Mouse (Mus musculus) heart, adult 2 months (tissue): Measurements from ENCODE around the gene Lce3e. TPM values are rescaled to one million over a fixed set of nuclear protein-coding genes. Genes with fewer than 3 reads are reported as not detected.

Experiments used
- DNase-seq, 2 experiments: peaks; one replicate each; pipeline ENCODE4 v3.0.0; 2021
- H3K27ac ChIP-seq: fragments of 200-600 bp; 2 replicates; pipeline ENCODE4 v1.8.1; 2022
- H3K27me3 ChIP-seq: fragments of 200-500 bp; 2 replicates; pipeline ENCODE4 v1.6.1; 2012; ENCODE audit warnings: mild to moderate bottlenecking, low read length, inconsistent platforms, mixed read lengths; ENCODE audit not compliant: control insufficient read depth, insufficient read depth
- H3K36me3 ChIP-seq: fragments of 200-500 bp; 2 replicates; pipeline ENCODE4 v1.6.1; 2012; ENCODE audit warnings: low read length, inconsistent platforms; ENCODE audit not compliant: control insufficient read depth, insufficient read depth
- H3K4me1 ChIP-seq: fragments of 200-500 bp; 2 replicates; pipeline ENCODE4 v1.6.1; 2011; ENCODE audit warnings: low read length; ENCODE audit not compliant: control insufficient read depth, insufficient read depth
- H3K4me3 ChIP-seq: fragments of 200-600 bp; 2 replicates; pipeline ENCODE4 v1.8.1; 2022
- H3K79me2 ChIP-seq: fragments of 200-500 bp; replicated peaks from 2 replicates; pipeline ENCODE4 v1.6.1; 2012; ENCODE audit warnings: mild to moderate bottlenecking, inconsistent platforms, low read length, moderate library complexity, mixed read lengths; ENCODE audit not compliant: control insufficient read depth, insufficient read depth
- H3K9ac ChIP-seq: fragments of 200-500 bp; 2 replicates; pipeline ENCODE4 v1.6.1; 2012; ENCODE audit warnings: low read depth, mild to moderate bottlenecking, control low read depth, inconsistent platforms, low read length, mixed read lengths
- CTCF ChIP-seq: fragments of 200-600 bp; IDR thresholded peaks from 2 replicates; pipeline ENCODE4 v1.8.1; 2022; ENCODE audit warnings: antibody characterized with exemption, mild to moderate bottlenecking, moderate library complexity
- EP300 ChIP-seq: fragments of 200-500 bp; IDR thresholded peaks from 2 replicates; pipeline ENCODE4 v1.6.1; 2011; ENCODE audit warnings: low read depth, low read length, control low read depth; ENCODE audit not compliant: insufficient read depth
- POLR2A ChIP-seq: fragments of 200-500 bp; IDR thresholded peaks from 2 replicates; pipeline ENCODE4 v1.6.1; 2011; ENCODE audit warnings: mild to moderate bottlenecking, low read depth, low read length, control low read depth; ENCODE audit not compliant: insufficient read depth
- whole genome bisulfite sequencing: fragments of 180-500 bp; shearing (Covaris S2); methylation state at CpG from one replicate; pipeline ENCODE4 v1.1.7; 2018; 5-methylcytosine and 5-hydroxymethylcytosine counted together
- intact Hi-C: fragments of 180-260 bp; cut with DNase I; formaldehyde crosslinking; loops from one replicate; pipeline ENCODE4 v1.15.1; 2025
- polyA plus RNA-seq: library from polyadenylated mRNA; depleted of rRNA; stranded (reverse); fragments of >200 nt; gene quantifications from 2 replicates; pipeline ENCODE4 v1.2.3, GENCODE M21; 2012
- total RNA-seq, 2 experiments: library from RNA; stranded (reverse); gene quantifications; 2 replicates each; pipeline ENCODE4 v1.2.3; 2021

The Lce3e gene
- total and polyA plus RNA-seq, 3 experiments = not detected

- no peak for DNase-seq
- 59% methylated on average over 2 of the region's 2 CpGs for WGBS
- Histone ChIP-seq H3K36me3 (no peaks in the 10 kb centered on the region), H3K79me2 (no peaks in the 10 kb centered on the region), H3K27ac (no peak overlapping the region), H3K9ac (no peak overlapping the region), H3K4me3 (no peak overlapping the region), H3K4me1 (no peaks in the 10 kb centered on the region), H3K27me3 (no peaks in the 10 kb centered on the region)
- no peak for TF ChIP-seq EP300
- TF ChIP-seq POLR2A = no peak
- TF ChIP-seq CTCF = no peak
- intact Hi-C loops = no loop called here
Measured at GRCm38 (mm10) chr3:92978484-92978883, 11.6 kb downstream of the Lce3e start.

GRCm38 (mm10) chr3:92991926-92992325 is 25.1 kb downstream of the Lce3e start, which contains the start of gene Lce3f:
Gene Lce3f, plus strand, starts transcription at chr3:92992226.
- no peak within 1 kb of the TSS for H3K4me3 ChIP-seq
- DNase-seq = no peak
- intact Hi-C loops = no loop called here
- H3K79me2 ChIP-seq = no peaks in the 10 kb centered on the region
- H3K9ac ChIP-seq = no peak within 1 kb of the TSS
- no peak for TF ChIP-seq EP300
- no peak for TF ChIP-seq POLR2A
- no peak for TF ChIP-seq CTCF
- no peak within 1 kb of the TSS for H3K27ac ChIP-seq
- no peaks in the 10 kb centered on the region for H3K36me3 ChIP-seq
- H3K4me1 ChIP-seq = no peaks in the 10 kb centered on the region
- H3K27me3 ChIP-seq = no peaks in the 10 kb centered on the region

DNA sequence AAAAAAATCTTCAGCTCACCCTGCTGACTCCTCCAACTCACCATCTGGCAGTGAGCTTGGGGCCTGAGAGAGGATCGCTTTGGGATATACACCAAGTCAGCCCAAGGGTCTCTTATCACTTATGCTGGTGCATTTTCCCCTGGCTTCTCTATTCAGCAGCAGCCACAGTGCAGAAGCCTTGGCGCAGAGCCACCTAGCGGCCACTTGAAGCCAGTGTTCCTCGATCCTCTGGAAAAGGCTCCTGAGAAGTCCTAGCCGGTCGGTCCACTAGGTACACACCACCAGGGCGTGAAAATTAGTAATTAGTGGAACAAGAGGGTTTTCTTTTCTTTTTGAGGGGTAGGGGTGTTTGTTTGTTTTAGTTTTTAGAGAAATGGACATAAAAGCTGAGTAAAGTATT is 31.8 kb downstream of the Lce3e start:
- WGBS = 4% methylated on average over 7 of the region's 7 CpGs
- no peak overlapping the region for H3K27ac ChIP-seq
- H3K36me3 ChIP-seq = no peaks in the 10 kb centered on the region
- H3K4me3 ChIP-seq = no peak overlapping the region
- no peaks in the 10 kb centered on the region for H3K79me2 ChIP-seq
- no peaks in the 10 kb centered on the region for H3K4me1 ChIP-seq
- H3K27me3 ChIP-seq = no peaks in the 10 kb centered on the region
- peak; percentile 18 to 42 for DNase-seq
- intact Hi-C loops = no loop called here
- no peak for TF ChIP-seq POLR2A
- TF ChIP-seq CTCF = peak; percentile 86
- no peak overlapping the region for H3K9ac ChIP-seq

- no peaks in the 10 kb centered on the region for H3K36me3 ChIP-seq
- H3K27me3 ChIP-seq = no peaks in the 10 kb centered on the region
- H3K4me3 ChIP-seq = no peak overlapping the region
- WGBS = 59% methylated on average over 3 of the region's 3 CpGs
- H3K4me1 ChIP-seq = no peaks in the 10 kb centered on the region
- H3K27ac ChIP-seq = no peak overlapping the region
- intact Hi-C loops = no loop called here
- no peaks in the 10 kb centered on the region for H3K79me2 ChIP-seq
- no peak overlapping the region for H3K9ac ChIP-seq
- no peak for TF ChIP-seq EP300
- TF ChIP-seq CTCF = no peak
- no peak for TF ChIP-seq POLR2A
- DNase-seq = no peak
Measured at GRCm38 (mm10) chr3:93000621-93001020, 33.8 kb downstream of the Lce3e start.

GRCm38 (mm10) chr3:93002843-93003242 is 36.0 kb downstream of the Lce3e start:
- H3K36me3 ChIP-seq = no peaks in the 10 kb centered on the region
- H3K27ac ChIP-seq = no peak overlapping the region
- WGBS = 66% methylated on average over 4 of the region's 4 CpGs
- no peaks in the 10 kb centered on the region for H3K27me3 ChIP-seq
- no peak for DNase-seq
- H3K4me3 ChIP-seq = no peak overlapping the region
- no peak overlapping the region for H3K9ac ChIP-seq
- no peaks in the 10 kb centered on the region for H3K4me1 ChIP-seq
- TF ChIP-seq EP300 (no peak), POLR2A (no peak), CTCF (no peak)
- intact Hi-C loops = no loop called here
- no peaks in the 10 kb centered on the region for H3K79me2 ChIP-seq

DNA sequence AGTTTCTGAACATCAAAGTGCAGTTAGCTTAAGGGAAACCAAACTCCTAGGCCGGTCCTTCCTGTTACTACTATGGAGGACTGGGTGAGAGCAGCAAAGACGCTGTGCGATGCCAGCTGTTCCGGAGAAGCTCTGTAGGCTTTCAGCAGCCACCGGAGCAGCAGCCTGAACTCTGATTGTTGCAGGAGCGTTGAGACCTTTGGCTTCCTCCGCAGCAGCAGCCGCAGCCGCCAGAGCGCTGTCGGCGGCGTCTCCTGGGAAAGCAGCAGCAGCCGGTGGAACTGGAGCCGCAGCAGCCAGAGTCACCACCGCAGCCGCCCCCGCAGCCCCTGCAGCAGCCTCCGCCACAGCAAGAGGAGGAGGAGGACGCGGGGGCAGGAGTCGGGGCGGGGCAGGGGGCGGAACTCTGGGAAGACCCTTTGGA is 47.5 kb downstream of the Lce3e start:
- peaks cover 2% of the 10 kb centered on the region for H3K27me3 ChIP-seq
- peak; percentile 11 to 21 for DNase-seq
- no peaks in the 10 kb centered on the region for H3K4me1 ChIP-seq
- no peaks in the 10 kb centered on the region for H3K36me3 ChIP-seq
- no peak overlapping the region for H3K27ac ChIP-seq
- 1% methylated on average over 24 of the region's 24 CpGs for WGBS
- H3K9ac ChIP-seq = no peak overlapping the region
- intact Hi-C loops = no loop called here
- H3K79me2 ChIP-seq = no peaks in the 10 kb centered on the region
- H3K4me3 ChIP-seq = peak overlapping the region; percentile 8; the same call in 1 of the 2 replicates
- TF ChIP-seq CTCF = no peak
- no peak for TF ChIP-seq POLR2A
- no peak for TF ChIP-seq EP300

- intact Hi-C loops = no loop called here
- DNase-seq = no peak
- Histone ChIP-seq H3K36me3 (no peaks in the 10 kb centered on the region), H3K79me2 (no peaks in the 10 kb centered on the region), H3K27ac (no peak overlapping the region), H3K4me1 (no peaks in the 10 kb centered on the region), H3K27me3 (peaks cover 2% of the 10 kb centered on the region), H3K9ac (no peak overlapping the region), H3K4me3 (peak overlapping the region; percentile 8; the same call in 1 of the 2 replicates)
- no peak for TF ChIP-seq POLR2A
- TF ChIP-seq EP300 = no peak
- TF ChIP-seq CTCF = no peak
- 32% methylated on average over 5 of the region's 5 CpGs for WGBS
Measured at GRCm38 (mm10) chr3:93014871-93015270, 48.0 kb downstream of the Lce3e start.
